Mouse (Mus musculus) hindbrain, embryonic 11.5 days (tissue): ENCODE measurements around the gene Myo19. TPM values are rescaled to one million over a fixed set of nuclear protein-coding genes. Genes with fewer than 3 reads are reported as not detected.

Source experiments
- ATAC-seq: fragments of 200-750 bp; cut with Nextera tagmentation; 2 replicates; pipeline ENCODE4 v1.8.0; 2017; ENCODE audit warnings: mild to moderate bottlenecking, moderate TSS enrichment, moderate library complexity; ENCODE audit not compliant: low FRiP score
- DNase-seq: peaks from one replicate; pipeline ENCODE4 v3.0.0-alpha.2; 2015; ENCODE audit warnings: low spot score
- H3K27ac ChIP-seq: fragments of 300-500 bp; sonication (generic); 2 replicates; pipeline ENCODE4 v1.5.1; 2014; ENCODE audit warnings: mild to moderate bottlenecking, low read depth, low read length
- H3K27me3 ChIP-seq: fragments of 300-500 bp; sonication (generic); 2 replicates; pipeline ENCODE4 v1.6.1; 2014; ENCODE audit warnings: mild to moderate bottlenecking, low read length, moderate library complexity, mixed read lengths; ENCODE audit not compliant: control insufficient read depth, insufficient read depth
- H3K36me3 ChIP-seq: fragments of 300-500 bp; sonication (generic); 2 replicates; pipeline ENCODE4 v1.6.1; 2014; ENCODE audit warnings: mild to moderate bottlenecking, low read length, moderate library complexity, mixed read lengths; ENCODE audit not compliant: control insufficient read depth, insufficient read depth
- H3K4me1 ChIP-seq: fragments of 300-500 bp; sonication (generic); replicated peaks from 2 replicates; pipeline ENCODE4 v1.6.1; 2014; ENCODE audit warnings: low read length, mixed read lengths; ENCODE audit not compliant: control insufficient read depth, insufficient read depth
- H3K4me2 ChIP-seq: fragments of 300-500 bp; sonication (generic); replicated peaks from 2 replicates; pipeline ENCODE4 v1.6.1; 2014; ENCODE audit warnings: mild to moderate bottlenecking, low read depth, low read length
- H3K4me3 ChIP-seq: fragments of 300-500 bp; sonication (generic); 2 replicates; pipeline ENCODE4 v1.5.1; 2014; ENCODE audit warnings: low read depth, low read length
- H3K9ac ChIP-seq: fragments of 300-500 bp; sonication (generic); 2 replicates; pipeline ENCODE4 v1.6.1; 2014; ENCODE audit warnings: low read depth, low read length
- H3K9me3 ChIP-seq: fragments of 300-500 bp; sonication (generic); 2 replicates; pipeline ENCODE4 v1.6.1; 2016; ENCODE audit warnings: low read length; ENCODE audit not compliant: control insufficient read depth
- WGBS: fragments of 180-500 bp; shearing (Covaris S2); extraction: QIAGEN DNeasy Blood & Tissue Kit; methylation state at CpG from one replicate; pipeline ENCODE4 v1.1.7; 2014; 5-methylcytosine and 5-hydroxymethylcytosine counted together
- polyA plus RNA-seq: library from polyadenylated mRNA; unstranded; fragments of >200 nt; fragmentation: Nextera tagmentation; extraction: Ambion mirVana; gene quantifications from 2 replicates; pipeline ENCODE4 v1.2.1, GENCODE M21; 2014

Myo19 gene
- polyA plus RNA-seq, 1 experiment from 2014 or later = 7.2 TPM

DNA sequence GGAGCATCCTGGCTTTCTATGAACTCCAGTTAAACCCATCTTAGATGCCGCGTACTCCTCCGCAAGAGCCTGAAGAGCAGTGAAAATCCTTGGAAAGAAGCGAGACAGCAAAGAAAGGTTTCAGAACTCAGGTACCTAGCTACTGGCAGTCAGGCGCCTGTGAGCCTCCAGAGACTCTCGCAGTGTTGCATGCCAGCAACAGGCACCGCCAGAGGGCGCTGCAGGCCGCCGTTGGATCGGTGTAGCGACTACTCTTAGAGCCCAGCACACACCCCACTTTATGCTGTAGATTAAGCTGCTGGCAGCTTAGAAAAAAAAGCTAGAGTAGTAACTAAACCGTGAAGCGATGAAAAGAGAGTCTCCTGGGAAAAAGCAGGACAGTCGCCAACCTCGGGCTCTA lies 38.5 kb downstream of the Myo19 start:
- DNase-seq (peak; percentile 94), ATAC-seq (peak; percentile 63; the same call in 1 of the 2 replicates)
- H3K4me3 ChIP-seq = no peak overlapping the region
- no peak overlapping the region; the same call in 1 of the 2 replicates for H3K4me2 ChIP-seq
- H3K36me3 ChIP-seq = no peaks in the 10 kb centered on the region
- no peaks in the 10 kb centered on the region for H3K27me3 ChIP-seq
- H3K4me1 ChIP-seq = no peaks in the 10 kb centered on the region
- H3K9me3 ChIP-seq = no peaks in the 10 kb centered on the region
- WGBS = 6% methylated on average over 16 of the region's 16 CpGs
- no peak overlapping the region for H3K9ac ChIP-seq
- H3K27ac ChIP-seq = no peak overlapping the region

GRCm38 (mm10) chr11:84919276-84919675 lies 39.3 kb downstream of the Myo19 start:
- Histone ChIP-seq H3K4me3 (no peak overlapping the region), H3K4me1 (no peaks in the 10 kb centered on the region), H3K36me3 (no peaks in the 10 kb centered on the region), H3K9ac (no peak overlapping the region), H3K27me3 (no peaks in the 10 kb centered on the region), H3K4me2 (no peak overlapping the region), H3K9me3 (no peaks in the 10 kb centered on the region), H3K27ac (no peak overlapping the region)
- ATAC-seq = no peak
- DNase-seq = peak; percentile 43
- 40% methylated on average over 3 of the region's 3 CpGs for WGBS

GRCm38 (mm10) chr11:84919951-84920350 lies 40.0 kb downstream of the Myo19 start:
- Histone ChIP-seq H3K4me3 (no peak overlapping the region), H3K36me3 (no peaks in the 10 kb centered on the region), H3K27ac (no peak overlapping the region), H3K4me2 (no peak overlapping the region), H3K9ac (no peak overlapping the region), H3K27me3 (no peaks in the 10 kb centered on the region), H3K9me3 (no peaks in the 10 kb centered on the region), H3K4me1 (no peaks in the 10 kb centered on the region)
- ATAC-seq = no peak
- DNase-seq = no peak
- WGBS = 71% methylated on average over 7 of the region's 7 CpGs

DNA sequence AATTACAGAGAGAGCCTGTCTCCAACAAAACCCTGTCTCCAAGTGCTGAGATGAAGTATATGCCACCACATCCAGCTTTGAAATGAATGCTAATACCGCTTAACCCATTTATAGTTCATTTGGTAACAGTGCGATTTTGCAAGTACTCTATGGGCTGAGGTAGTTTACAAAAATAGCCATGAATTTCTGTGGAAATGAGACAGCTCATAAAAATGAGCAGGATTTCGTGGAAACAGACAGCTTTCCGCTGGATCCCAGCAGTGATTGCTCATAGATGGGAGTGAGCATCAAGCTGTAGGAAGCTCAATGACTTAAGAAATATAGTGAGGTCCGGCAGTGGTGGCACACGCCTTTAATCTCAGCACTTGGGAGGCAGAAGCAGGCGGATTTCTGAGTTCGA lies 41.0 kb downstream of the Myo19 start:
- Histone ChIP-seq H3K36me3 (no peaks in the 10 kb centered on the region), H3K4me2 (no peak overlapping the region), H3K4me1 (no peaks in the 10 kb centered on the region), H3K9me3 (no peaks in the 10 kb centered on the region), H3K27ac (no peak overlapping the region), H3K4me3 (no peak overlapping the region), H3K9ac (no peak overlapping the region), H3K27me3 (no peaks in the 10 kb centered on the region)
- ATAC-seq = no peak
- 89% methylated on average over 8 of the region's 8 CpGs for WGBS
- DNase-seq = no peak

DNA sequence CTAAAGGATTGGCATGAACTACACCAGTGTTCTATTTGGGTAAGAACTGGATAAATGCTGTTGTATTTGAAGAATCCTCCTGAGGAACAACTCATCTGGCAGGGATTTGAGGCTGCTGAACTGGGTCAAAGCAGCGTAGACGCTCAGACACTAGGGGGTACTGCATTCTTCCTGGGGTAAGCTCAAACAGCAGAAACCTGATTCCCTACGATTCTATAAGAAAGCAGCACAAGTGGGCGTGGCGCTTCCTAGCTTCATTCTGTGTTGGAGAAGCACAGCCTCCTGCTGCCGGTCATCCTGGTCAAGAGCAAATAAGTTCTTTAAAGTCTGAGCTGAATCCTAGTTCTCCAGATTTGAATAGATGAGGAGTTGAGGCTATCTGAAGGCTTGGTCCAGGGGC lies 52.3 kb downstream of the Myo19 start:
- WGBS = 15% methylated on average over 6 of the region's 6 CpGs
- no peak for DNase-seq
- no peaks in the 10 kb centered on the region for H3K36me3 ChIP-seq
- no peak for ATAC-seq
- no peak overlapping the region for H3K4me3 ChIP-seq
- no peak overlapping the region for H3K9ac ChIP-seq
- no peak overlapping the region for H3K4me2 ChIP-seq
- H3K9me3 ChIP-seq = no peaks in the 10 kb centered on the region
- H3K4me1 ChIP-seq = no peaks in the 10 kb centered on the region
- no peak overlapping the region for H3K27ac ChIP-seq
- no peaks in the 10 kb centered on the region for H3K27me3 ChIP-seq

GRCm38 (mm10) chr11:84939508-84940053 lies 59.6 kb downstream of the Myo19 start:
- Histone ChIP-seq H3K4me3 (no peak overlapping the region), H3K9ac (no peak overlapping the region), H3K27ac (no peak overlapping the region), H3K4me2 (no peak overlapping the region), H3K27me3 (no peaks in the 10 kb centered on the region), H3K36me3 (no peaks in the 10 kb centered on the region), H3K4me1 (0 out of 2 replicates have a peak, but pooled peaks cover 2% of the 10 kb centered on the region), H3K9me3 (no peaks in the 10 kb centered on the region)
- WGBS = 60% methylated on average over 8 of the region's 8 CpGs
- ATAC-seq (no peak), DNase-seq (no peak)

- Histone ChIP-seq H3K4me1 (peaks cover 4% of the 10 kb centered on the region; the same call in 1 of the 2 replicates), H3K27ac (no peak overlapping the region), H3K4me3 (no peak overlapping the region), H3K9ac (no peak overlapping the region), H3K9me3 (no peaks in the 10 kb centered on the region), H3K27me3 (no peaks in the 10 kb centered on the region), H3K4me2 (no peak overlapping the region), H3K36me3 (no peaks in the 10 kb centered on the region)
- 73% methylated on average over 10 of the region's 10 CpGs for WGBS
- no peak for DNase-seq
- ATAC-seq = no peak
These were observed 60.2 kb downstream of the Myo19 start for GRCm38 (mm10) chr11:84940140-84940539.

DNA sequence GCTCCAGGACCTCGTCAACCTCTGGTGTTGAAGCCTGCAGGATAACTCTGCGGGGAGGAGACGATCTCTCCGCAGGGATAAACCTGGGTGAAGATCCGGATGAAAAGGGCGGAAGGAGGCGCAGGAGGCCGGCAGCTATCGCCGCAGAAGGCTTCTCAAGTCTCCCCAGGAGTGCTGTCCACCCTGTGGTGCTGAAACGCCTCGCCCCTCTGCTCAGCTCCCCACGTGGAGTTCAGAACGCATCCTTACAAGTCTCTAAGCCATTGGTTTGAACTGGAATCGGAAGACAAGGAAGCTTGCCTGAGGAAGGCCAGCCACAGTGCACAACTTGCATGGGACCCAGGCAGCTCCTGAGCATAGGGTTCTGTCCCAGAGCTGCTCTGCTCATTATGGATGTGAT lies 64.0 kb downstream of the Myo19 start:
- peaks cover 5% of the 10 kb centered on the region; the same call in 1 of the 2 replicates for H3K4me1 ChIP-seq
- under 1% methylated on average over 15 of the region's 15 CpGs for WGBS
- peak overlapping the region; percentile 12; the same call in 1 of the 2 replicates for H3K4me3 ChIP-seq
- H3K9me3 ChIP-seq = no peaks in the 10 kb centered on the region
- H3K9ac ChIP-seq = no peak overlapping the region
- H3K27ac ChIP-seq = no peak overlapping the region
- H3K36me3 ChIP-seq = no peaks in the 10 kb centered on the region
- peak overlapping the region; percentile 31; the same call in 1 of the 2 replicates for H3K4me2 ChIP-seq
- H3K27me3 ChIP-seq = no peaks in the 10 kb centered on the region
- DNase-seq = peak; percentile 78
- ATAC-seq = no peak

- Histone ChIP-seq H3K9me3 (no peaks in the 10 kb centered on the region), H3K27ac (no peak overlapping the region), H3K27me3 (no peaks in the 10 kb centered on the region), H3K4me3 (no peak overlapping the region), H3K4me1 (peaks cover 5% of the 10 kb centered on the region; the same call in 1 of the 2 replicates), H3K9ac (no peak overlapping the region), H3K36me3 (no peaks in the 10 kb centered on the region), H3K4me2 (peak overlapping the region; percentile 31)
- 2% methylated on average over 12 of the region's 12 CpGs for WGBS
- DNase-seq = peak; percentile 52
- ATAC-seq = peak; percentile 45; the same call in 1 of the 2 replicates
These were observed 64.9 kb downstream of the Myo19 start for GRCm38 (mm10) chr11:84944639-84945435.
